Mouse (Mus musculus) CD4-positive helper T cell, adult 2 months (primary cell): ENCODE measurements around the gene Psma7.

ENCODE experiments used
- DNase-seq: peaks from one replicate; pipeline ENCODE4 v3.0.0-alpha.2; 2012; ENCODE audit warnings: low read depth, missing footprints, low spot score

Gene Psma7

GRCm38 (mm10) chr2:180045283-180045682 lies 3.0 kb upstream of the Psma7 start:
- peak; percentile 73 for DNase-seq

- DNase-seq: peak; percentile 72
Measured at GRCm38 (mm10) chr2:180042858-180043515, 754 bp upstream of the Psma7 start.

GRCm38 (mm10) chr2:180041577-180042255 lies 517 bp downstream of the Psma7 start:
- DNase-seq: peak; percentile 72

- DNase-seq: no peak
Measured at GRCm38 (mm10) chr2:180040406-180040805, 1.8 kb downstream of the Psma7 start.

- no peak for DNase-seq
Measured at GRCm38 (mm10) chr2:180034753-180035152, 7.5 kb downstream of the Psma7 start.

GRCm38 (mm10) chr2:180033956-180034355 lies 8.3 kb downstream of the Psma7 start:
- DNase-seq: no peak

- DNase-seq: no peak
Measured at GRCm38 (mm10) chr2:180032925-180033324, 9.3 kb downstream of the Psma7 start.

GRCm38 (mm10) chr2:180031270-180031669 lies 11.0 kb downstream of the Psma7 start:
- no peak for DNase-seq

GRCm38 (mm10) chr2:180027768-180028167 lies 14.5 kb downstream of the Psma7 start:
- DNase-seq: no peak

GRCm38 (mm10) chr2:180025861-180026200 lies 16.4 kb downstream of the Psma7 start:
- DNase-seq: no peak

GRCm38 (mm10) chr2:180025135-180025860 lies 16.9 kb downstream of the Psma7 start:
- DNase-seq: peak; percentile 67

- peak; percentile 100 for DNase-seq
Measured at GRCm38 (mm10) chr2:180024401-180025098, 17.7 kb downstream of the Psma7 start, which contains the start of gene Lsm14b. Lsm14b (plus strand) TSS chr2:180024987.

GRCm38 (mm10) chr2:180022751-180023150 lies 19.5 kb downstream of the Psma7 start:
- no peak for DNase-seq

GRCm38 (mm10) chr2:180020919-180021318 lies 21.3 kb downstream of the Psma7 start:
- DNase-seq: no peak

- DNase-seq: no peak
Measured at GRCm38 (mm10) chr2:180020091-180020661, 22.1 kb downstream of the Psma7 start.

- DNase-seq: no peak
Measured at GRCm38 (mm10) chr2:180018573-180018972, 23.7 kb downstream of the Psma7 start.

GRCm38 (mm10) chr2:180017632-180018031 lies 24.6 kb downstream of the Psma7 start:
- DNase-seq: no peak

- no peak for DNase-seq
Measured at GRCm38 (mm10) chr2:180013686-180014085, 28.5 kb downstream of the Psma7 start.

GRCm38 (mm10) chr2:180011370-180011769 lies 30.9 kb downstream of the Psma7 start:
- DNase-seq: no peak

GRCm38 (mm10) chr2:180010686-180011085 lies 31.5 kb downstream of the Psma7 start:
- no peak for DNase-seq

GRCm38 (mm10) chr2:180006352-180007017 lies 35.7 kb downstream of the Psma7 start:
- no peak for DNase-seq
